Mouse (Mus musculus) yolk sac, embryonic 10.5 days (tissue): Measurements from ENCODE around the gene Plin4.

Experiments
- DNase-seq: peaks from one replicate; pipeline ENCODE4 v3.0.0-alpha.2; 2017; ENCODE audit warnings: low spot score

Plin4 gene

DNA sequence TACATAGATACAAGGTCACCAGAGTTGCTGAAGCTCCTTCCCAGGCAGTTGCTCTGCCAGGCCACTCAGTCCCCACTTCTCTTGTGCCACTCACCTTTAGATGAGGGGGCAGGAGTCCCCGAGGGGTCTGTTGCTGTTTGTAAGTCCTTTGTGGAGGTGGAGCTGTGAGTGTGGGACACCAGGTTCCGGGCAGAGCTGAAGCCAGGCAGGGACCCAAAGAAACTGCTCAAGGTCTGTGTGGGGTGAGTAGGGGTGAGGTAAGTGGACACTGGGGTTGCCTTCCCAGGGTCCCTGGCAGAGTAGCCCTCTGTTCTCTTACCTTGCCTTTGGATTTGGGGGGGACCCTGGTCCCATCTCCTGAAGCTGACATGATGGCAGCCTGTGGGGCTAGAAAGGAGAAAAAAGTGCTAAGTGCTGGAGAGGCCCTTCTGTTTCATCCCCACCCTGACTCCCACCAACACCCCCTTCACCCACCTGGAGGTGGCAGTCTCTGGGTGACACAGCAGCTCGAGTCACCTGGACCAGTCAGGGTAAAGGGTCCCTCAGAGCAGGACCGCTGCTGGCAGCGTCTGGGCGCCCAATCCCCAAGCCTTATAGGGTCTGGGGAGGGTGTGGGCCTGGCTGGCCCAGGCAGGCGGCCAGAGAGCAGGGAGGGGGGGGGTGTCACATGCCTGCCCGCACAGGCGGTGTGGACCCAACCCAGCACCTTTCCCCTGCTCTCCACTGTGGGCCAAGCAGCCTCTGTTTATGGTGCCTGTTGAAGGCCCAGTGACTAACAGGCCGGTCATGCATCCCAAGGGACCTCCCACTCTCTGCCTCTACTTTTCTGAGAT lies at the start of gene Plin4:
TSS of gene Plin4 (minus strand) at position 585 of the 833 bp plus-strand sequence.
- no peak for DNase-seq

DNA sequence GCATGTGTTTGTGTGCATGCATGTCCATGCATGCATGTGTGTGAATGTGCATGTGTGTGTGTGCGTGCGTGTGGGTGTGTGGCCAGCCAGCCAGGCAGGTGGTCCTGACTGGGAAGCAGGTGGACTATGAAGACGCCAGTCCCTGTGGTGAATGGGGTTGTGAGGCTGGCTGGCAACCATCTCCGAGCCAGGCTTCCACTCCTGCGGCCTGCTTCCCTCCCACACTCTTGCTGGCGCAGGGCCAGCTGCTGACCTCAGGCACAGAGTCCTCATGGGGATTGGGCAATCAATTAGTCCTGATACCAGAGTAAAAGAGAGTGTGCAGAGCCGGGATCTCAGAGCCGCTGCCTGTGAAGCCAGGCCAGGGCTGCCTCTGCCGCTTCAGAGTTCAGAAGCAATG lies 44.0 kb upstream of the Plin4 start:
- DNase-seq: peak; percentile 63

DNA sequence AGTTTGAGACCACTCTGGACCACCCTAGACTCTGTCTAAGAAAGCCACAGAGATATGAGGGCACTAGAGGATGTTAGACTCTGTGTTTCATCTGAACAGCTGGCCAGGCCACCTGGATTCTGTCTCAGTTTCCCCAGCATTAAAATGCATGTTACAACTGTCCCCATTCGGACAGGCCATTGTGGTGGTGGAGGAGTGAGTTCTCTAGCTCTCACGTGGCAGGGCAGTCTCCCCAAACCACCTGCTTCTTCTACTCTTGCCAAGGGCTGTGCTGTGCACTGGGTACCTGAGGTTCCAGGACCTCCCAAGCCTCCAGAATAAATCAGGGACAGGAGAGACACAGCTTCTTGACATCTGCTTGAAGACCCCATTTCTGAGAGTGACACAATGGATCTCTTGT lies 40.3 kb upstream of the Plin4 start:
- no peak for DNase-seq

DNA sequence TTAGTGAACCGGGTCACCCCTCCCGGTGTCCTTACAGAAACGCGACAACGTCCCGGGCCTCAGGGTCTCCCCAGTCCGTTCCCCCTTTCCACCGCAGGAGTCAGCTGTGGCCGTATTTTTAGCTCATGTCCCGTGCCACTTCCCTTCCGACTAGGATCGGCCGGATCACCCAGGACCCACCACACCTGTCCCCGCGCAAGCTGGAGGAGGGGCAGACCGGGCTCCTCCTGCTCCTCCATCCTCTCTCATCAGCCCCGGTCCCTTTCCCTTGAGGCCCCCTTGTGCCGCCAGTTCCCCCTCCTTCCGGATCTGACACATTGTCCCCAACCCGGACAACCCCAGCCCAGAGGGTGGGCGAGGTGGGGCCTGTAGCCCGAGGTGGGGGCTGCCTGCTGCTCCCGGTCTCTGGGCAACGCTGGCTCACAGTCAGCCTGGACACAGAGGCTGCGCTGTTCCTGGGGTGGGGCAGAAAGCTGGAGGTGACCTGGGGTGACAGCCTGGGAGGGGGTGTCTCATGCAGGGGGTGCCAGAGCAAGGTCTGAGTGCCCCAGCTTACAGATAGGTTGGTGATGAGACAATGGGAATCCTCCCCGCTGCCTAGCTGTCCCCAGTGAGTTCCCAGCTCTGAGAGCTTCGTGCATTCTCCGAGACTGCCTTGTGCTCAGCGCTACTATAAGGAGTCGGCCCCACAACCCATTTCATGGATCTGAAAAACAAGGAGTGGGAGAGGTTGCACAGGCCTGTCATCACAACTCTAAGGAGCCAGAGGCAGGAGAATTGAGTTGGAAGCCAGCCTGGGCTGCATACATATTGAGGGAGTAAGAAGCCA lies 39.4 kb upstream of the Plin4 start:
- no peak for DNase-seq

DNA sequence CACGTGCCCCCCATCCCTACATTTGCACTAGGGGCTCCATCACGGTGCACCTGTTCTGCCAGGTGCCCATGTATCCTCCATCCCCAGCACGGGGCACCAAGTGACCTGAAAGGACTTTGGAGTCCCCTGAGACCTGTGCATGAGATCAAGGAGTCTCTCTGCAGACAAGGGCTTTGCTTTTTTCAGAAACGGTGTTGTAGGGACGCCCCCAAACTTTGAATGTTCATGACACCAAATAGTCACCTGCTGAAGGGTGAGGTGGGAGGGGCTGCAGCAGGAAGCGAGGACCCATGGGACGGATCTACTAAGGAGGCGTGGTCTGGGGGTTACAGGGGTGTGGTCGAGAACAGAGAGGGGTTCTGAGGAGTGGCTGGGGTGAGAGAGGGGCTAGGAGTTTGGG lies 38.7 kb upstream of the Plin4 start:
- DNase-seq: no peak

DNA sequence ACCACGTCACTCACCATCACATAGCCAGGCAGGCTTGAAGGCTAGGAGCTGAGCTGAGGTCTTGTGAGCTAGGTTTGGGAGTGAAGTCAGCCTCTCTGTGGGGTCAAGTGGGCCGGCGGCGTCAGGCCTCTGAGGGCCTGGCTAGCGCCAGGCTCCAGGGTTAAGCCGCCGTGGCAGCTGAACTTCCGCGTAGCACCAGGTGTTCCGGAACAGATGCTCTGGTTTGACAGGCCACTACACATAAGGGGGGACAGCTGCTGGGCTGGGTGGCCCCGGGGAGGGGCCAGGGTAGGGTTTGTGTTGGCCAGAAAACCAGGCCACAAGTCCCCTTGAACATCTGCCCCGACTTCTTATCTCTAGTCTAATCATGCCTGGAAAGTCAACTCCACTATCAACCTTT lies 37.8 kb upstream of the Plin4 start:
- DNase-seq: no peak

DNA sequence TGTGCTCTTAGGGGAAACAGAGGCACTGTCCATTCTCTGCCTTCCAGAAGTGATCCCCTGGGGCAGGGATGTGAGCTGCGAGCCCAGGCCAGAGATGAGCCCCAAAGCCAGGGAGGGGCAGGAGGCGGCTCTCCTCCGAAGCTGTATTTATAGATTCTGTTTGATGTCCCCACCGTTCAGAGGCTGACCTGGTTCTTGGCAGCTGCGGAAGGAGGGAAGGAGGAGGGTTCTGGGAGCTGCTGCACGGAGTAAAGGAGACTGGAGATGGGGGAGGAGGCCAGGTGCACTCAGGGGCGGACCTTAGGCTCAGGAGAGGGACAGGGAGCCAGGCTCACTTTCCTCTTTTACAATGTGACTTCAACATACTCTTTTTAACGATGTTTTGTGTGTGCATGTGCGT lies 36.5 kb upstream of the Plin4 start:
- DNase-seq: no peak

DNA sequence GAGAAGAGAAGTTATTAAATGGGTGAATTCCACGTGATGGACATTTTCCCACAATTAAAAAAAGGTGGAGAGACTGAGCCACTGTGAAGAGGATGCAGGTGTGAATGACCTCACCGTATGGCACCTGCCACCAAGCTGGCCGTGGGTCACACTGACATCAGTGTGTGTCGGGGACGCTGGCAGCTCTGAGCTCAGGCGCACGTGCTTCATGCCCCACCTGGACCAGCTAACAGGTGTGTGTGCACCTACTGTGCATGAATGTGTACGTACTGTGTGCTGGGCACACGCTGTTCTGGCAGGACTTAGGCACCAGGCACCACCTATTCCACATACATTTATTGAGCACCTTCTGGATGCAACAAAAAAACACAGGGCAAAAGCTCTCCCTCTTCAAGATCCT lies 34.9 kb upstream of the Plin4 start:
- DNase-seq: no peak

DNA sequence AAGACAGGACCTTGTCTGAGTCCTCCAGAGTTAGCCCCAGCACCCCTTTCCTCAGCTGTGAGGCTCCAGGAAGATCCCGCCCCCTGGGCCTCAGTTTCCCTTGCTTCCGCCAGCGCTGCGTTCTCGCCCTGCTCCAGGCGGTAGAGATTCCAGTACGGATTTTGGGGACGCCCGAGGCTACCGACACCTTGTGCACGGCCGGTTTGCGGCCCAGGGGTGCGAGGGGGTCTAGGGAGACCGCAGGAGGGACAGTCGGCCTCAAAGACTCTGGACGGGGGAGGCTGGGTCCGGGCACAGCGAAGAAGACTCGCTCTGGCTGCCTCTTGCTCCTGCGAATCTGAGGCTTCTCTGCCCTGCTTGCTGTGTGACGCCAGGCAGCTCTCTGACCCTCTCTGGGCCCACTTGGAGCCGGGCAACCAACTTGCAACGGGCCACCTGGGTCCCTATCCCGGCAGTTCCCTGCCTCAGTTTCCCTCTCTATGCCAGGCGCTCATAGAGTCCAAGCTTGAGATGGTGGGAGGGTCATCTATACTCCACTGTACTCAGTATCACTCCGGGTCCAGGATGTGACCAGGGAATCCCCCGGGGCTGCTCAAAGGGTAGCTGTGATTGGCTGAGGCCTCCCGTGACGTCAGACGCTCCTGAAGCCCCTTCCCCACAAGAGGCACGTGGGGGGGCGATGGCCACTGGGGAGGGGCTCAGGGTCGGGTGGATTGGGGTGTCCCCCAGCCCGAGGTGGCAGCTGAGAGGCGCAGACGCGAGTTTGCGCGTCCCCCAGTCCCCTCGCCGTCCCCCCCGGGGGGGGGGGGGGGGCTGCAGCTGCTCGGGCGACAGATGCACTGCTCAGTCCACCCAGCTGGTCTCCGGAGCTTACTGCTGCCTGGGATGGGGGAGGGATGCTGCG lies 32.4 kb upstream of the Plin4 start:
- no peak for DNase-seq

DNA sequence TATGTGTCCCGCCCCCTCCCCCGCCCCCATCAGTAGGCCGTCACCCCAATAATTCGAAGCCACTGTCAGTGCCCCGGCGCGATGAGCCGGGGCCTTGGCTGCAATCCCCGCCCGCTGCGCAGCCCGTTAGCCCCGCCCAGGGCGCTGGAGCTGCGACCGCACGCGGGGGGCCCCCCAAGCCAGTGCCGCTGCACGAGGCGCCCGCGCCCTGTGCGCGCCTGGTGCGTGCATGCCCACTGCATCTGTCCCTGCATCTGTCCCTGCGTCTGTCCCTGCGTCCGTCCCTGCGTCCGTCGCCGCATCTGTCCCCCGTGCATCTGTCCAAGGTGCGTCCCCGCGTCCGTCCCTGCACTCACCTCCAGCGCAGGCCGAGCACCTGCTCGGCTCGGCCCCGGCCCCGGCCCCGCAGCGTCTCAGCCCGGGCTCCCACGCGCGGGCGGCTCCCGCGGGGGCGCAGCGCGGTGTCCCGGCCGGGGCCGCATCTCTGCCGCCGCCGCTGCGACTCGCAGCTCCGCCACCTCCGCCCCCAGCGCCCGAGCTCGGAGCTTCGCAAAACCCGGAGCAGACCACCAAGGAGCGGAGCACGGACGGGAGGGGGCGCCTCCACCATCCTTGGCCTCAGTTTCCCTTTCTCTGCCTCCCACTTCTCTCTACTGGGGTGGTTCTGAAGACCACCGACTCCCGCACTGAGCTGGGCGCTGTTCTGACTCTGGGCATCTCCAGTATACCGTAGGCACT lies 30.4 kb upstream of the Plin4 start, which contains the start of gene Sema6b:
TSS of gene Sema6b (minus strand) at position 486 of the 738 bp plus-strand sequence.
- peak; percentile 53 for DNase-seq

DNA sequence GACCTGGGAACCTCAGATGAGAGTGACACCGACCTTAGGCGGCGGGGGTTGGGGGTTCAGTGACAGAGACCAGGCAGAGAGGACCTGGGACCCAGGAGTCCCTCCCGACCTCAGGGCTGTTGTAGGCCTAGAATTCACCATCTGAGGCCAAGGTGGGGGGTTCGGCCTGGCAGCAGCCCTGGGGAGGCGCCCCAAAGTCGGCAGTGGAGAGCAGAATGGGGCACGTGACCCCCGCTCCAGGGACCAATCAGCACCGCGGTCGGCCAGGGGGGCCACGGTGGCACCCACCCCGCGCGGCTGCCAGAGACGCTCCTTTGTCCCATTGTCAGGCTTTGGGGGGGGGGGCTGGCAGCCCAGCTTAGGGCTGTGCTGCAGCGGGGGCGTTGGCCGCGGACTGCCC lies 29.8 kb upstream of the Plin4 start:
- DNase-seq: no peak

DNA sequence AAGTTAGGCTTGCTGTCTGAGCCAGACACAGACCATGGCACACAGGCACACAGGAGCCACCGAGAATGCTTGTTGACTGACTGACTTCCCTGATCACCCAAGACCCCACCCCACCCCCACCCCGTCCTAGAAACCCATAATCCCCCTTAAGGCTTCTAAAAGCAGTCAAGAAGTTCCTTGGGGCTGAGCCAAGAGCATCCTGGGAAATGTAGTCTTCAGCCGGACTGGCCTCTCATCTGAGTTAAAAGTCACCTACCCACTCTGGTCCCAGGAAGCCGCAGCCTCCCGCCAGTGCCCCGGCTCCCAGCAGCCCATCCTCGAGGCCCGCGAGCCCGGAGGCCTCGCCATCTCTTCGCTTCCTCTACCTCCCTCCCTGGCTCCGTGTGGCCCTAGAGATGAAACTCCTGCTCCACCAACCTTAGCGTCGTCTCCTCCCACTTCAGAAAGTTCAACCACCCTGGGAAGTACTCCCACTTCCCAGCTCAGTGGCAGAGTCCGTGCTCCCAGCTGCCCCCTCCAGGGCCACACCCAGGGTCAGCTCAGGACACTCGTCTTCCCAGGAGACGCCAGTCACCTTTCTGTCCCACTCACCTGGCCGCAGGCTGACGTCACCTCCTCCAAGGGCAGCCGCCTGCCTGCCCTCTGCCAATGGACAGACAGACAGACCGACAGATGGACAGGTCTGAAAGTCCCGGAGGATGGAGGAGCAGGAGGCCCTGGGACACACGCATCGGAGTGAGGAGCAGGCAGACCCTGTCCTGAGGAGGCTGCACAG lies 28.4 kb upstream of the Plin4 start:
- no peak for DNase-seq

DNA sequence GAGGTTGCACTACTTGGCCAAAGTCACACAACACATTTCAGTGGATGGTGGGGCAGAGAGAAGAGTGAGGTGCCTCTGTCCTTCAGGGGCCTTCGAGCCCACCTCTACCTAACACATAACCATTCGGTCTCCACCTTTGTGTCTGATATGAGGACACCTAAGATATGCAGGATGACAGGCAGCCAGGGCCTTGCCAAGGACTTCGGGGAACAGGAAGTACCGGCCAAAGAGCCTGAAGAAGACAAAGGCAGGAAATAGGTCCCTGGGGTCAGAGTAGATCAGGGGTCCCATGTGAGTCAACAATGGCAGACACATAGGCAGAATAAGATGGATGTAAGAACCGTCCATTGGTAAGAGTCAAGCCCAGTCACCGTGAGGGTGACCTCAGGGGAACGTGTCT lies 27.0 kb upstream of the Plin4 start:
- DNase-seq: no peak

DNA sequence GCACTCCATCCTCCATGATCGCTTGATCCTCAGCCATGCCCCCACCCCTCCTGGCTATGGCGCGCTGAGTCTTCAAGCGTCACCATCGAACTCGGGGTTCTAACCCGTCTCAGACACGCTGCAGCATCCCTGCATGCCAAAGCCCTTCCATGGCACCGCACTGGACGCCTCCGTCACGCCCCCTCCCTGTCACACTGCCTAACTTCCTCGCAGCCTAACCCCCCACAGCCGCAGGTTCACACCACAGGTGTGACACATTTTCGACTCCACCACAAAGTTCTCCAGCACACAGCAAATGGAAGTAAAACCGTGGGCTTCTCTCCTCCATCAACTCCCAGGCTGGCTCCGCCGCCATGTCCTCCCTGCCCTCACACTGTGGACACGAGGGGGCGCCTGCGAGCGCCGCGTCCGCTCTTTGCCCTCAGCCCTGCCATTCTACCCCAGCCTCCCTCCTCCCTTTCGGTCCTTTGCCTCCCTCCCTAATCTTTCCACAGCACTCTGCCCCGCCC lies 24.9 kb upstream of the Plin4 start:
- peak; percentile 43 for DNase-seq

DNA sequence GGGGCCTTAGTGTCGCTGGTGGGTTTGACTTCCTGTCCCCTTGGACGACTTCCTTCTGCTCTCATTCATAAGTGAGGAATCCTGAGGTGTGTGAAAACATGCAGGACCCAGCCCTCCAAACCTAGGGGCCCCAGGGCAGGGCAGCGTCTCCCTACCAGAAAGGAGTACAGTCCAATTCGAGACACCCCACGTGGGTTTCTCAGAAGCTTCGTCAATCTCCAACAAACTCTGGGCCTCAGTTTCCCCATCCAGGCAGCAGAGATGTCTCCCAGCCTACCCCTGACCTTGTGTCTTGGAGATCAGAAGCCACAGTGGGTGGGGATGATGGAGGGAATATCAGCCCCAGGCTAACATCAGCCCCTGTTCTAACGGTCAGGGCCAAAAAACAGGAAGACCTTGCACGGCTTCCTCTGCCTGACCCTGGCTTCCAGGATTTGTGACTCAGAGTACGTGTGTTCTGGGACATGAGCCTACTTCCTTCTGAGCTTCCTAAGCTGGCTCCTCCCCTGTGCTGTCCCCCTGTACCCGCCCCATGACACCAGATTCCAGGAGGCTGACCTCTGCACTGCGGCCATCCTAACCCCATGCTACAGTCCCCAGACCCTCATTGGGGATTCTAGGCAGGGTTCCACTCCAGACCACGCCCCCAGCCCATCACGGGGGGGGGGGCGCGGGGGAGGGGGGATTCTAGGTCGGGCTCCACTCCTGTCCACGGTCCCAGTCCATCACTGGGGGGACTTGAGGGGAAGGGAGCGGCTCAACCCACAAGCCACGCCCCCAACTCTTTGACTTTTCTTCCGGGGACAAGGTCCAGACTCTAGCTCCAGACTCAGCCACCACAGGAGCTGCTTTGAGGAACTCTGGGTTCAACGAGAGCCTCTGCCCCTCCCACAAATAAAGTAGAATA lies 24.1 kb upstream of the Plin4 start:
- DNase-seq: peak; percentile 94

DNA sequence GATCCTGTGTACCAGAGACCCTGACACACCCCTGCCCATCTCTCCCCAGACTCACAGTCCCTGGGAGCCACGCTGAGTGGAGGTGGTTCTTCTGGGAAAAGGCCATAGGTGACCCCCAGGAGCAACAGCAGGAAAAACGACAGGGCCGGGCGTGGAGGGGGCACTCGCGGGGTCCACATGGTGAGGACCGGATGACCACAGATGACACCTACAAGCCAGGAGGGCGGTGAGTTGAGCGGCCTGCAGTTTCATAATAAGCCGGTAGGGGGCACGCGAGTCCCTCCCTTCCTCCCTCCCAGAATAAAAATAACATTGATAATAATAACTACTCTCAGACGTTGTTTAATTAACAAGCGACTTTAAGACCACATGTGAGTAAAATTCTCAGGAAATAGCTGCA lies 23.1 kb upstream of the Plin4 start:
- DNase-seq: no peak

DNA sequence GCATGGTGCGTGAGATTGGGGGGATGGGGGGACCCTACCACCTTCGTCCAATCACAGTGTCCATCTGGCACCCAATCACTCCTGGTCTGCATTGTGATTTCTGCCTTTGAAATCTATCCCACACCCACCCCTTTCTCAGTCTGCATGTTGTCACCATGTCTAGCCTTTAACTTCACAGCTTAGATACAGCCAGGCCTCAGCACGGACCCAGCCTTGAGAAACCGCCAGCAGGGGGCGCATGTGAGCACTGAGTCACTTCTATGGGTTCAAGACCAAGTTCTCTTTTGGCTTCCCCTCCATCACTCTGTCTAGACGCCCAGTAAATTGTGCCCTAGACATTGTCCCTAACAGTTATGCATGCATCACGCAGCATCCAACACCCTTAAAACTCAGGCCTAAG lies 22.2 kb upstream of the Plin4 start:
- DNase-seq: no peak

DNA sequence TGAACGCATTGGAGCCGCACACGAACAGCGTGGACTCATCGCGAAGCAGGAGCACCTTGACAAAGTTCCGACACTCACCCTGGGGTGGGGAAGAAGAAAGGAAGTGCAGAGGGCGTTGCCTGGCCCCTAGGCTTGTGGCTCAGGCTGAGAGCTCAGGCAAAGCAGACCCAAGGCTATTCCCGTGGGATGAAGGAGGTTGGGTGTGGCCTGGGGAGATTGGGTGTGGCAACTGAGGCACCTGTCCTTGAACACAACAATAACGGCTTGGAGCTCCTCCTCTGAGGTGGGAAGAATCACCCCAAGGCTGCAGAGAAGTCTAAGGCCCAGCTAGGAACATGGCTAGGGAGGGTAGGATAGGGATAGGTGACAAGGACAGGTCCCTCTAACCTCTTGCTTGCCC lies 21.5 kb upstream of the Plin4 start:
- no peak for DNase-seq

DNA sequence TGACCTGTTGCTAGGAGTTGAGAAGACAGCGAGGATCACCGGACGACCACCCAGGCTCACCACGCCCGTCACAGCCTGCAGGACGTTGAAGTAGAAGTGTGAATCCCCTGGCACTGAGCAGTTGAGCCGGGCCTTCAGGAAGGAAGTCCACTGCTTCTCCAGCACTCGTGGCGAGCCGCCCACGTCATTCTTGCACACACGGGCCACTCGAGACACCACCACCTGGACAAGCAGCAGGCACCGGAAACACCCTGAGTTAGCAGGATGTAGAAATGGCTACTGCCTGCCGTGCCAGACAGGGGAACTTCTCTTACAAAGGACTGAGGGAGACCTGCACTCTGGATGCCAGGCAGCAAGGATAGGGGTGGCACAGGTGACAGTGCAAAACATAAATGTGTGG lies 18.6 kb upstream of the Plin4 start:
- no peak for DNase-seq
